Mouse (Mus musculus) testis, postnatal 10 days (tissue): Measurements from ENCODE around the gene Dyx1c1.

ENCODE experiments used
- DNase-seq: peaks from one replicate; pipeline ENCODE4 v3.0.0; 2021; ENCODE audit warnings: low spot score

Gene Dyx1c1

GRCm38 (mm10) chr9:72974734-72975133, 16.1 kb downstream of the Dyx1c1 start:
- no peak for DNase-seq

- DNase-seq, result no peak
Measured at GRCm38 (mm10) chr9:72975242-72975641, 16.7 kb downstream of the Dyx1c1 start.

- DNase-seq, result no peak
Measured at GRCm38 (mm10) chr9:72983066-72983465, 24.5 kb downstream of the Dyx1c1 start.

DNA sequence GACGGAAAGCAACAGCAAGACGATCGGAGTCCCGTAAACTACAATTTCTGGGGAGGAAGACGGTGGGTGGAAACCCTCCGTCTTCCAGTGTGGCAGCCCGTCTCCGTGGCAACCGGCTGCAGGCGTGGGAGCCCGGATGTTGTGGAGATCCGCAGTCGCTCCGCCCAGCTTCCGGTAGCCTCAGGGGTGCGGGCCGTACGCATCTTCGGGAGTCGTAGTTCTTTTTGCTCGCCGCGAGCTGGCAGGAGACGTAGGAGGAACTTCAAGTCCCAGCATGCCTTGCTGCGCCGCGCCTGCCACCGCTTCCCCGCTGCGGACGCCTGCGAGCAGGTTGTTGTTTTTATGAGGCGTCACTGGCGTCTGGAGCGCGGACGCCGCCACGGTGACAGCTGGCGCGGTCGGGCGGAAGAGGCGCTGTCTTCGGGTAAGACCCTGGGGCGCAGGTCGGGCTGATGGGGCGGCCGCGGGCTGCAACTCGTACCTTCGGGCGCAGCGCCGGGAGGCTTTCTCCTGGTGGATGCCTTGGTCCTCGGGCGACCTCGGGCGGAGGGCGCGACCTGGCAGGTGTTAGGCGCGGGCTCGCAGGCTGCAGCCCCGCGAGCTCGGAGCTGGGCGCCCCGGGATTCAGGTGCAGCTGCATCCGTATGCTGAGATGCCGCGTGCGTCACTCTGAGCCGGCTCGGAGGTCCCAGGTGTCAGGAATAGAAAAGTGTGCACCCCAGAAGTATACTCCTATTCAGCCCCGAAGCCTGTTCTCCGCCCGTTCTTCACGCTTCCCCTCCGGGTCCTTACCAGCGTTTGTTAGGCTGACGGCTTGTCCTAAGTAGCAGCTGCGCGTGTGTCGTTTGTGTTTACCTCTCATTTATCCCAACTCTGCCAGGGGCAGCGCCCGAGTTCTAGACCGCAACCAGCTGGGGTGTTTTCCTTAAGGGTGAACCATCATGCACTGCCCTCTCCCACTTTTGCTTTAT, 26.9 kb downstream of the Dyx1c1 start, which contains the start of the genes Ccpg1os and Ccpg1:
Ccpg1os (minus strand) TSS at position 133 of the 971 bp plus-strand sequence.
Ccpg1 (plus strand) TSS at position 180 of the 971 bp plus-strand sequence.
- peak; percentile 95 for DNase-seq

DNA sequence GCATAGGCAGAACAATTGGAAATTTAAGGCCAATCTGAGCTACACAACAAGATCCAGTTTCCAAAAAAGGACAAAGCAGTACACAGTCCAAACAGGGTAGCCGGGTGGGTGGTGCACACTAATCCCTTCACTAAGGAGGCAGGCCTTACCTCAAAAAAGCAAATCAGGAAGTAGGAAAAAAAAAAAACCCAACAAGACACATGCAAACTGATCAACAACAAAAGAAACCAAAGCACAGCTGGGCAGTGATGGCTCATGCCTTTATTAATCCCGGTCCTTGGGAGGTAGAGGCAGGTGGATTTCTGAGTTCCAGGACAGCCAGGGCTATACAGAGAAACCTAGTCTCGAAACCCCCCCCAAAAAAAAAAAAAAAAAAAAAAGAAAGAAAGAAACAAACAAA, 29.1 kb downstream of the Dyx1c1 start:
- DNase-seq, result no peak

DNA sequence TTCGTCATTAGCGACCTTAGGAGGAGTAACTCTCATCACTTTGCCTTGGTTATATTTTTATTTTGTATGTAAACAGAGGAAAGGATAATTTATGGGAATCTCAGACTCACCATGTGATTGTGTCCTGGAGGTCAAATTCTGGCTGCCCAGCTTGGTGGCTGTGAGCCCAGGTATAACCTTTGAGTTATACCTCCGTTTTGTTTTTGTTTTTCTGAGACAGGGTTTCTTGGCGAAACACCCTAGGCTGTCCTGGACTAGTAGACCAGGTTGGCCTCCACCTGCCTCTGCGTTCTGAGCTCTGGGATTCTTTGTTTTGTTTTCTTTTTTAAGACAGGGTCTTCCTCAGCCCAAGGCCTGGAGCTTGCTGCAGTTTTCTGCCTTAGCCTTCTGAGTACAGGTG, 30.1 kb downstream of the Dyx1c1 start:
- no peak for DNase-seq

- no peak for DNase-seq
Measured at GRCm38 (mm10) chr9:72991420-72991819, 32.8 kb downstream of the Dyx1c1 start.

DNA sequence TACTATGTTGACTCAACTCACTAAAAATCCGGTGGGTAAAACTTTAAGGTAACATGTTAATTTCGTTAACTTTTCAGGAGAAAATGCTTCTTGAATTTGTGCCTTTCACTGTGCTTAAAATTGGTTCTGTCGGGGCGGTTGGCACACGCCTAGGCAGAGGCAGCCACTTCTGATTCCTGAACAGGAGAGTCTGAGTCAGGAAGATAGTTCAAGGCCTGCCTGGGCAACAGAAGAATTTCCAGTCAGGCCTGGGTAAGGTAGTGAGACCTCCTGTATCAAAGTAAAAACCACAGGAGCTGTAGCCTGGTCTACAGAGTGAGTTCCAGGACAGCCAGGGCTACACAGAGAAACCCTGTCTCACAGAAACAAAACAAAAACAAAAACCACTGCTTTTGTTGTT, 34.0 kb downstream of the Dyx1c1 start:
- DNase-seq, result no peak

DNA sequence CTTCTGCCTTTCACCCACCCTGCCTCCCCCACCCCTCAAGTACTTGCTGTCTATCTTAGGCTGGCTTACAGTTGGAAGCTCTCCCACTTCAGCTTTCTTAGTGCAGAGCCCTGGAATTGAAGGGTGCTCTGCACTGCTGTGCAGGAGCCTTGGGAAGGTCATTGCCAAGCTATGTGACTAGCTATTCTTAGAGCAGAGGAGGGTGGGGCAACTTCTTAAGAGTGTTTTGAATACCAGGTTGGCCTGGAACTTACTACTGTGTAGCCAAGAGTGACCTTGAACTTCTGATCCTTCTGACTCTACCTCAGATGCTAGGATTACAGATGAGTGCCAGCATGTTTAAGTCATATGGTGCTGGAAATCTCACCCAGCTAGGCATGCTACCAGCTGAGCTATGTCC, 37.6 kb downstream of the Dyx1c1 start:
- no peak for DNase-seq

DNA sequence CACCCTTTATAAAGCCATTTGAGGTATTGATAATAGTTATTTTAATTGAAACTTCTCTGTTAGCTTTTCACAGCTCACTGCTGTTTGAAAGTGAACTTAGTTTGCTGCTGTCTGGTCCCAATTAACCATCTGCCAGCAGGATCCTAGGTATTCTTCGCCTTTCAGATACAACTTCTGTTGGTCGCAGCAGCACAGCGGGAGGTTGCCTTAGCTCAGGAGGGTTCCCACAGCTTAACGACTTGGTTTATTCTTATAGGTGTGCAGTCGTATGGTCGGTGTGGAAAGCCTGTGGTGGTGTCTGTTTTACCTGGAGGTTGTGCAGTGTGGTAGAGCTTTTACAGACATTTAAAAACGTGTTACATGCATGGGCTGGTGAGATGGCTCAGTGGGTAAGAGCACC, 38.2 kb downstream of the Dyx1c1 start:
- DNase-seq, result no peak

GRCm38 (mm10) chr9:73000487-73000886, 41.9 kb downstream of the Dyx1c1 start:
- no peak for DNase-seq

DNA sequence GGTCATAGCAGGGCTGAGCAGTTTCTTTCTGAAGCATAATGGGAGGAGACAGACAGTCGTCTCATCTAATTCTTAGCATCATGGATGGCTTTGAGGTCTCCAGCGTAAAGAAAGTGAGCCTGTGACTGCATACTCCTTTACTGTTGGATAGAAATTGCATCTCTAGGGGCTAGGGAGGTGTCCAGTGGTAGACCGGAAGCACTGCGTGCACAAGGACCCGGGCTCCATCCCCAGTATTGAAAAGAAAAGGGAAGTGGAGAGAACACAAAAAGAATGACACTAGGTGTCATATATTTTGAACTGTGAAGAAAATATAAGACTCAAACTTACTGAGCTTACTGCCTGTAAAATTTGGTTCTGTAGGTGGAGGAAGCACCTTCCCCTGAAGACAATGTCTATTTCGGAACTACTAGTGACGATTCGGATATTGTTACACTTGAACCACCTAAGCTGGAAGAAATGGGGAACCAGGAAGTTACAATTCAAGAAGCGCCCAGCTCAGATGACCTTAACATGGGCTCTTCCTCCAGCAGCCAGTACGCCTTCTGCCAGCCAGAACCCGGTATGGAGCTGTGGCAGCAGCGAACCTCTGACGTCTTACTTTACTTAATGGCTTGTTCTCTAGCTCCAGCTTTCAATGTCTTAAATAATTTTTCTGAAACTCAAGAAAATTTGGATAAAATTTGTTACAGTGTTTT, 42.9 kb downstream of the Dyx1c1 start:
- DNase-seq, result no peak

DNA sequence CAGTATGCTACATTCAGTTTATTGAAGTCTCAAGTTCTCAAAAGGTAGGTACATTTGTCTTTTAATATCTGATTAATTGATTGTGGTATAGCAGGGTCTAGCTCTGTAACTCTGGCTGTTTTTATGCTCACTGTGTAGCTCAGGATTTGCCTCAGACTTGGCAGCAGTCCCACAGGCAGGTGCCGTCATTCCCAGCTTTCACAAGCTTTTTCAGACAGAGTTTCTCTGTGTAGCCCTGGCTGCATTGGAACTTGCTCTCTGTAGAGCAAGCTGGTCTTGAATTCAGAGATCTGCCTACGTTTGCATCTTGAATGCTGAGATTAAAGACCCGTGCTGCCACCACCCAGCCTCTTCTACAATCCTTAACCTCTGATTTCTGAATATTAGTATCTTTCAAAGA, 43.6 kb downstream of the Dyx1c1 start:
- no peak for DNase-seq

GRCm38 (mm10) chr9:73004076-73004475, 45.5 kb downstream of the Dyx1c1 start:
- DNase-seq, result no peak

DNA sequence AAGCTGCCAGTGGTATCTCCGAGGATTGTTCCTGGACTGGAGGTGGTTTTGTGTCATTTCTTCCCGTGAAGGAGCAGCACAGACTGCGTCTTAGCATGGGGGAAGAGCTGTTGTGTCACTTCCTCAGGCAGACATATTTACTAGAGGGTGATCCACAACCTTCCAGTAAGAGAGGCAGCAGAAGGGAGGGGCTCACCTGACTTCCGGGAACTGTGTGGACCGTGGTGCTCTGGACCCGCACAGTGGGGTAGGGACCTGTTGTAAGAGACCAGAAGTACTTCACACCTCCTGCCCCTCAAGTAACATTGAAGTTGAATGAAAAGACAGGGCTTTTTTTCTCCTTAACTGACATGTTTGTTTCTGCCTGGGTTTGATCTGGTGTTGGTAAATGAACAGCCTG, 46.5 kb downstream of the Dyx1c1 start:
- no peak for DNase-seq

DNA sequence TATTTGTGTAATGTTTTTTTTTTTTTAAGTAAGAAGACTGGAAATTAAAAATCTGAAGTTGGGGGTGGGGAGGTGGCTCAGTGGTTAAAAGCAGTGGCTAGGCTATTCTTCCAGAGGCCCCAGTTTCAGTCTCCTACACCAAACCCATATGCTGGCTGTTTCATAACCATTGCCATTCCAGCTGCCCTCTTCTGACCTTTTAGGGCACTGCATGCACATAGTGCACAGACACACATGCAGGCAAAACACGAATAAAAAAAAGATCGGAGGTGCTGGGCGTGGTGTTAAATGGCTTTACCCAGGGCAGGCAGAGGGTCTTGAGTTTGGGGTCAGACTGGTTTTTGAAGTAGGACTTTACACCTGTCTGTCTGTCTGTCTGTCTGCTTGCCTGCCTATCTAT, 47.6 kb downstream of the Dyx1c1 start:
- DNase-seq, result no peak

DNA sequence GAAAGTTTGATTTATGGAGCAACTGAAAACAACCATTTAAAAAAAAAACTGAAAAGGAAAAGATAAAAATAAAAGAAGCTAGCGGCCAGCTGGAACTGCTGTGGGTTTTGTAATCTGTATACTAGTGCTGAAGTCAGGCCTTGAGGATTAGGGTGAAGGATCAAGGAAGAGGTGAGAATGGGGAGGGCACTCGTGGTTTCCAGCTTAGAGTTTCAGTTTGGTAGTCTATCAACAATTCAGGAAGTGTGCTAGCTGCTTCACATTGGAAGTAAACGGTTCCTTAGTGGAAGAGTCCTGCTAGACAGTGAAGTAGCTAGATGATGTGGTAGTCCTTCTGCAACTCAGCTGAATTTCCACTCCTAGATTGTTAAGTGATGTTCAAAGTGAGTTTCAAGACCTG, 49.8 kb downstream of the Dyx1c1 start:
- no peak for DNase-seq

GRCm38 (mm10) chr9:73012629-73013028, 54.0 kb downstream of the Dyx1c1 start:
- DNase-seq, result no peak

DNA sequence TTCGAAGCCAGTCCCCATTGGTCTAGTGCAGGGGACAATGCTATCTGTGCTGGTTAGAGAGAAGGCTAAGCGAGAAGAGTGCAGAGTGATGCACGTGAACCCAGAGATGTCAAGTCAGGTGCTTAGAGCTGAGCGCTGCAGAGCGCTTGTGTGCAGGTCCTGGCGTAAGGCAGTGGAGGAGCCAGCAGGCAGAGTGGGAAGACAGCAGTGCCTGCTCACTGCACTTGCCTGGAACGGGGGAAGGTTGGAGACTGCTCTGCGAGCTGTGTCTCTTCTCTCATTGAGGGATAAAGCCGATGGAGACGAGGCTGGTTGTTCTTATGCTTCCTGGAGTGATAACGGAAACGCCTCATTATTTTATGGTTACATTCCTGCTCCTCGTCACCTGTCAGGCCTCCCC, 56.1 kb downstream of the Dyx1c1 start:
- DNase-seq, result no peak

DNA sequence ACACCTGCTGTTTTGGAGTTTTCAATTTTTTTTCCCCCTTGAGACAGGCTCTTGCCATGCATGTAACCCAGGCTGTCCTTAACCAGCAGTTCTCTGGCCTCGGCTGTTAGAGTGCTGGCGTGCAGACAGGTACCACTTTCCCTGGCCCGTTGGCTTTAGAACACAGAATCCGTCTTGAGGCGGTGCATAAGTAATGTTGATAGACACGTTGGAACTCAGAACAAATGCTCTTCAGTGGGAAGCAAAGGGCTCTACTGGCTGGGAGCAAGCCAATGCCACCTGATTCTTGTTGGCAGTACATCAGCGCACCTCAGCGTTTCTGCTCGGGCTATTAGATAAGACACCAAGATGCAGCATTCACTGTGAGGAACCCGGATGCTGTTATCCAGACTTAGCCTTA, 61.3 kb downstream of the Dyx1c1 start:
- no peak for DNase-seq

- no peak for DNase-seq
Measured at GRCm38 (mm10) chr9:73020566-73021097, 62.0 kb downstream of the Dyx1c1 start.
